Mouse (Mus musculus) heart, embryonic 13.5 days (tissue): ENCODE measurements around the gene Olfr67. TPM values are rescaled to one million over a fixed set of nuclear protein-coding genes. Genes with fewer than 3 reads are reported as not detected.
"Not testable (repeated sequence)": the region's sequence is repeated elsewhere in the genome, so short reads cannot be mapped to it uniquely, and the experiment has no call there.

Experiments
- ATAC-seq: fragments of 200-750 bp; cut with Nextera tagmentation; 2 replicates; pipeline ENCODE4 v1.8.0; 2017; ENCODE audit warnings: moderate TSS enrichment; ENCODE audit not compliant: insufficient number of reproducible peaks, low FRiP score, low TSS enrichment; ENCODE audit errors: extremely low read depth
- H3K27ac ChIP-seq: fragments of 300-500 bp; sonication (generic); replicated peaks from 2 replicates; pipeline ENCODE4 v1.5.1; 2015; ENCODE audit warnings: moderate library complexity, mild to moderate bottlenecking, inconsistent platforms
- H3K27me3 ChIP-seq: fragments of 300-500 bp; sonication (generic); replicated peaks from 2 replicates; pipeline ENCODE4 v1.6.1; 2015; ENCODE audit warnings: mild to moderate bottlenecking, inconsistent platforms
- H3K36me3 ChIP-seq: fragments of 300-500 bp; sonication (generic); 2 replicates; pipeline ENCODE4 v1.6.1; 2015; ENCODE audit warnings: mild to moderate bottlenecking, inconsistent platforms
- H3K4me1 ChIP-seq: fragments of 300-500 bp; sonication (generic); 2 replicates; pipeline ENCODE4 v1.6.1; 2015; ENCODE audit warnings: inconsistent platforms
- H3K4me2 ChIP-seq: fragments of 300-500 bp; sonication (generic); 2 replicates; pipeline ENCODE4 v1.6.1; 2015; ENCODE audit warnings: inconsistent platforms, mild to moderate bottlenecking, moderate library complexity
- H3K4me3 ChIP-seq: fragments of 300-500 bp; sonication (generic); 2 replicates; pipeline ENCODE4 v1.5.1; 2015; ENCODE audit warnings: moderate library complexity, mild to moderate bottlenecking, inconsistent platforms
- H3K9ac ChIP-seq: fragments of 300-500 bp; sonication (generic); 2 replicates; pipeline ENCODE4 v1.6.1; 2015; ENCODE audit warnings: inconsistent platforms, mild to moderate bottlenecking, moderate library complexity
- H3K9me3 ChIP-seq: fragments of 300-500 bp; sonication (generic); 2 replicates; pipeline ENCODE4 v1.6.1; 2016; ENCODE audit warnings: inconsistent platforms
- WGBS: fragments of 180-500 bp; shearing (Covaris S2); methylation state at CpG from one replicate; pipeline ENCODE4 v1.1.7; 2015; ENCODE audit warnings: mixed read lengths; 5-methylcytosine and 5-hydroxymethylcytosine counted together
- polyA plus RNA-seq: library from polyadenylated mRNA; unstranded; fragments of >200 nt; fragmentation: Nextera tagmentation; extraction: Ambion mirVana; gene quantifications from 2 replicates; pipeline ENCODE4 v1.2.1, GENCODE M21; 2015

The Olfr67 gene
- polyA plus RNA-seq, 1 experiment from 2014 or later = not detected

DNA sequence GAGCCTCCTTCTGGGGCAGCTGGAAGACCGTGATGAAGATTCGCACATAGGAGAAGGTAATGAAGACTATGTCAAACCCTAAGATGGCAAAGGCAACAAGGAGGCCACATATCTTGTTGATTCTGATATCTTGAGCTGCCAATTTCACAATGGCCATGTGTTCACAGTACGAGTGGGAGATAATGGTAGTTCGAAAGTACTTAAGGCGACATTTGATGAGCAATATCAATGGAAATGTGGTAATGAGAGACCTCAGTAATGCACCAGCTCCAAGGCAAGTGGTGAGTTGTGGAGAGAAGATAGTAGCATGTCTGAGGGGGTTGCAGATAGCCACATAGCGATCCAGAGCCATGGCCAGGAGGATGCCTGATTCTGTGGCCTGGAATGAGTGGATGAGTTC is 23.9 kb downstream of the Olfr67 start:
- H3K4me2 ChIP-seq, H3K27me3 ChIP-seq, H3K9me3 ChIP-seq, H3K36me3 ChIP-seq, H3K4me3 ChIP-seq, H3K4me1 ChIP-seq, H3K9ac ChIP-seq, H3K27ac ChIP-seq, ATAC-seq: not testable (repeated sequence)
- WGBS = 70% methylated on average over 6 of the region's 6 CpGs

- H3K27ac ChIP-seq, H3K9me3 ChIP-seq, H3K27me3 ChIP-seq, ATAC-seq, H3K4me3 ChIP-seq, H3K4me2 ChIP-seq, H3K9ac ChIP-seq, H3K4me1 ChIP-seq, H3K36me3 ChIP-seq: not testable (repeated sequence)
- WGBS = 80% methylated on average over 6 of the region's 6 CpGs
Observed at GRCm38 (mm10) chr7:103762212-103762611, 29.4 kb downstream of the Olfr67 start.

GRCm38 (mm10) chr7:103757233-103757632 is 34.4 kb downstream of the Olfr67 start, which contains the start of gene Olfr630:
Olfr630 (minus strand) TSS chr7:103757333.
- WGBS = 40% methylated on average over 2 of the region's 2 CpGs

DNA sequence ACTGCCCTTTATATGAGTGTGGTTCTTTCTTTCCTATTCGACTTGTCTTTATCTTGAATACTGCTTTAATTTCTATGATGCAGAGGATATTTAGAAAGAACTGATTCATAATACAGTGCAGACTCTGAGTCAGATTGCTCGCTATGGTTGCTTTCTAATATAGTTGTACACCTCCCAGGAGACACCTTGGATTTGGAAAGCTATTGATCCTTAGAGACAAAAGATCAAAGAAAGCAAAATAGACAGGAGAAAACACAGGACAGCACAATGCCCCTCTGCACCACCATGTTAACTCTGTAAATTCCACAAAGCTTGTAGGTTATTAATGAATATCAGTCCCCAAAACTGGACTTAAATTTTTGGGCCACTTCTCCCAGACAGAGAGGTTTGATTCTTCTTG is 46.8 kb downstream of the Olfr67 start, which contains the start of gene Olfr629:
TSS of gene Olfr629 (minus strand) at position 101 of the 400 bp plus-strand sequence.
- H3K4me3 ChIP-seq = no peak within 1 kb of the TSS
- H3K4me2 ChIP-seq = no peak within 1 kb of the TSS
- 60% methylated on average over 2 of the region's 2 CpGs for WGBS
- H3K27me3 ChIP-seq = no peaks in the 10 kb centered on the region
- H3K9me3 ChIP-seq = 0 out of 2 replicates have a peak, but pooled peaks cover 5% of the 10 kb centered on the region
- H3K9ac ChIP-seq = no peak within 1 kb of the TSS
- no peak for ATAC-seq
- no peak within 1 kb of the TSS for H3K27ac ChIP-seq
- no peaks in the 10 kb centered on the region for H3K36me3 ChIP-seq
- H3K4me1 ChIP-seq = no peaks in the 10 kb centered on the region

More at GRCm38 (mm10) chr7:103757233-103757632, 34.4 kb downstream of the Olfr67 start, which contains the start of gene Olfr630:
- no peak within 1 kb of the TSS for H3K4me3 ChIP-seq
- H3K36me3 ChIP-seq = no peaks in the 10 kb centered on the region
- H3K4me2 ChIP-seq = no peak within 1 kb of the TSS
- ATAC-seq = no peak
- no peaks in the 10 kb centered on the region for H3K27me3 ChIP-seq
- no peaks in the 10 kb centered on the region for H3K9me3 ChIP-seq
- no peaks in the 10 kb centered on the region for H3K4me1 ChIP-seq
- H3K27ac ChIP-seq = no peak within 1 kb of the TSS
- no peak within 1 kb of the TSS for H3K9ac ChIP-seq

Other genes starting within 250 kb of the Olfr67 start
- not detected in 2 replicates for gene Olfr612, start 249.1 kb downstream of the Olfr67 start, polyA plus RNA-seq
- not detected in 2 replicates for gene Olfr613, start 243.7 kb downstream of the Olfr67 start, polyA plus RNA-seq
- gene Olfr615, start 235.7 kb downstream of the Olfr67 start, polyA plus RNA-seq = not detected in 2 replicates
- gene Olfr616, start 222.7 kb downstream of the Olfr67 start, polyA plus RNA-seq = not detected in 2 replicates
- not detected in 2 replicates for gene Olfr617, start 218.8 kb downstream of the Olfr67 start, polyA plus RNA-seq
- not detected in 2 replicates for gene Olfr618, start 201.7 kb downstream of the Olfr67 start, polyA plus RNA-seq
- gene Olfr619, start 191.2 kb downstream of the Olfr67 start, polyA plus RNA-seq = not detected in 2 replicates
- gene Olfr620, start 179.3 kb downstream of the Olfr67 start, polyA plus RNA-seq = not detected in 2 replicates
- gene Olfr622, start 149.1 kb downstream of the Olfr67 start, polyA plus RNA-seq = not detected in 2 replicates
- not detected in 2 replicates for gene Olfr623, start 128.1 kb downstream of the Olfr67 start, polyA plus RNA-seq
- 0.03 TPM in 1 of 2 replicates, not detected in the other for gene Olfr624, start 120.6 kb downstream of the Olfr67 start, polyA plus RNA-seq
- not detected in 2 replicates for gene Olfr625-ps1, start 109.1 kb downstream of the Olfr67 start, polyA plus RNA-seq
- gene Olfr243, start 77.2 kb downstream of the Olfr67 start, polyA plus RNA-seq = not detected in 2 replicates
- gene Olfr628, start 61.4 kb downstream of the Olfr67 start, polyA plus RNA-seq = not detected in 2 replicates
- gene Olfr629, start 46.9 kb downstream of the Olfr67 start, polyA plus RNA-seq = not detected in 2 replicates
- not detected in 2 replicates for gene Olfr630, start 34.5 kb downstream of the Olfr67 start, polyA plus RNA-seq
- gene Olfr69, start 20.2 kb downstream of the Olfr67 start, polyA plus RNA-seq = not detected in 2 replicates
- not detected in 2 replicates for gene Olfr68, start 12.1 kb downstream of the Olfr67 start, polyA plus RNA-seq
- gene Hbb-bt, start 22.2 kb upstream of the Olfr67 start, polyA plus RNA-seq = 7,919 and 10,944 TPM in 2 replicates
- 15,930 and 21,711 TPM in 2 replicates for gene Hbb-bs, start 36.3 kb upstream of the Olfr67 start, polyA plus RNA-seq
- not detected in 2 replicates for gene Hbb-bh2, start 48.7 kb upstream of the Olfr67 start, polyA plus RNA-seq
- 230 and 536 TPM in 2 replicates for gene Hbb-bh1, start 51.3 kb upstream of the Olfr67 start, polyA plus RNA-seq
- 25,617 and 43,684 TPM in 2 replicates for gene Hbb-y, start 61.4 kb upstream of the Olfr67 start, polyA plus RNA-seq
- not detected in 2 replicates for gene Olfr66, start 94.4 kb upstream of the Olfr67 start, polyA plus RNA-seq
- gene Olfr64, start 102.7 kb upstream of the Olfr67 start, polyA plus RNA-seq = not detected in 2 replicates
- not detected in 2 replicates for gene Olfr65, start 111.7 kb upstream of the Olfr67 start, polyA plus RNA-seq
- not detected in 2 replicates for gene Olfr631, start 137.0 kb upstream of the Olfr67 start, polyA plus RNA-seq
- not detected in 2 replicates for gene Olfr632, start 142.5 kb upstream of the Olfr67 start, polyA plus RNA-seq
- not detected in 2 replicates for gene Olfr633, start 152.6 kb upstream of the Olfr67 start, polyA plus RNA-seq
- not detected in 2 replicates for gene Olfr635, start 179.3 kb upstream of the Olfr67 start, polyA plus RNA-seq
- gene Olfr638, start 206.9 kb upstream of the Olfr67 start, polyA plus RNA-seq = not detected in 2 replicates
- gene Olfr639, start 225.5 kb upstream of the Olfr67 start, polyA plus RNA-seq = not detected in 2 replicates
- not detected in 2 replicates for gene Olfr640, start 233.8 kb upstream of the Olfr67 start, polyA plus RNA-seq
- not detected in 2 replicates for gene Olfr641, start 243.6 kb upstream of the Olfr67 start, polyA plus RNA-seq